Mouse (Mus musculus) heart, postnatal 25 days (tissue): ENCODE measurements around the gene Dnaaf3. TPM values are rescaled to one million over a fixed set of nuclear protein-coding genes. Genes with fewer than 3 reads are reported as not detected.

Source experiments
- DNase-seq: peaks from one replicate; pipeline ENCODE4 v3.0.0; 2022; ENCODE audit warnings: low spot score
- intact Hi-C: fragments of 180-260 bp; cut with DNase I; formaldehyde crosslinking; loops from one replicate; pipeline ENCODE4 v1.15.1; 2025
- total RNA-seq, 2 experiments: library from RNA; stranded (reverse); gene quantifications; 2 replicates each; pipeline ENCODE4 v1.2.3; 2021

Dnaaf3 gene
- total RNA-seq, 2 experiments from 2014 or later: 2.6 to 3.2 TPM

DNA sequence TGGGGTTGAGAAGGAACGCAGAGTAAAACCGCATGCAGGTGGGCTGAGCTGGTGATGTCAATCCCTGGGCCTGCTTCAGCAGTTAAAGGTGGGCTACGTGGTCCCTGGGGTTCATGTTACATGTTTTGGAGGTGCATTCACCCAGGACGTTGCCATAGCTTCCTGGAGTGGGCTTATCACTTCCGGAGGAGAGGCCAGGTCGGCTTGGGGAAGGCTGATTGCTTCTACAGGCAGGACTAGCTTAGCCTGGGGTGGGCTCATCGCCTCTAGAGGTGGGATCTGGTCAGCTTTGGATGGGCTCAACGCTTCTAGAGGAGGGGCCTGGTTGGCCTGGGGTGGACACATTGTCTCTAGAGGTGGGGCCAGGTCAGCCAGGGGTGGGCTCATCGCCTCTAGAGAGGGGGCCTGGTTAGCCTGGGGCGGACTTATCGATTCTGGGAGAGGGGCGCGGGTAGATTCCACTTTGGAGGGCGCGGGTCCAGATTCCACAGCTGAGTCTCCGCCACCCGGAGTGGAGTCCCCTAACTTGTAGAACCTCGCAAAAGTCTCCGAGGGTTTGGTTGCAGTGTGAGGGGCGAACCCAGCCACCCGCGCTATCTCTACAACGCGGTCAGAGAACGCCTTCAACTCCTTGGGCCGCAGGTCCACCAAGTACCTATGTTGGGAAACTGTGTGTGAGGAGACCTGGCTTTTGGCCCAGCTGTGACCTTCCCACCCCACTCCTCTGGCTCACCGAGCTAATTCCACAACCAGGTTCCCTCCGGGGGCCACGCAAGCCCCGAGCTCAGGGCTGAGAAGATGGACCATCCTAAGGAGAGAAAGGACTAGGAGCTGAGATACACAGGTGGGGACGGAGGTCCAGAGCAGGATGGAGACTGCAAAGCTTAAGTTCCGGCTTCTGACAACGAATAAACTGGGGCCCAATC is 8.8 kb downstream of the Dnaaf3 start:
- intact Hi-C loops: loop anchor here (2.0 kb wide), 2 partner anchors 43 to 93 kb away; no protein-coding TSS in a partner anchor
- no peak for DNase-seq

- intact Hi-C loops: no loop called here
- no peak for DNase-seq
Measured at GRCm38 (mm10) chr7:4522292-4522691, 10.0 kb downstream of the Dnaaf3 start.

DNA sequence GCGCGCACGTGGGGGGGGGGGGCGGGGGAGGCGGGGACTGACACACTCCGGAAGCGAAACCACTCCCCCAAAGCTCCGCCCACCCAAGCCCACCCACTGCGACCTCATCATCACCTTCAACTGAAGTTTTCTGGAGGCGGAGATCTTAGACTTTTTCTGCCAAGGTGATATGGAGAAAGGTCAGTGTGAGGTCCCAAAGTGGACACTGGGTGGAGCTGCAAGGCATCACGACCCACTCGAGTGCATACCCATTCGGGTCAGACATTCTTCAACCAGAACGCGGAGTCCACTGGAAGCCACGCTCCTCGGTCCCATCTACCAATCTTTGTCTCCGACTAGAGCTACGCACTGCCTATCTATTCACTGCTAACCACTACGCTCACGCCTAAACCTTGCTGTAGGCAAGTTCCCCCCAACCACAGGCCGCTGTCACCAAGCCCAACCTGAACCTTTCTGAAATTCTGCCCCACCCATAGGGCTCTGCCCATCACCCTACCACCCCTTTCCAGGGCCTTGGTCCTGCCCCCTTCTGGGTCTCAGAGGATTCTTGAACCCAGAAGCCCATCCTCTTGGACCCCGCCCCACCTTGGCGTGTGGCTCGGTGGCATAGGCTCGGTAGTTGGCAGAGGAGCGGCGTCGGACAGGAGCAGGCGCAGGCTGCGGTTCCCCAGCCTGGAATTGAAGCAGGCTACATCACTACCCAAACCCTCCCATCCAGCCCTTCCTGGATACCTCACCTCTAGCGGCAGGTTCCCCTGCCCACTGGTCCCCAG is 10.8 kb downstream of the Dnaaf3 start:
- no peak for DNase-seq
- intact Hi-C loops: no loop called here

DNA sequence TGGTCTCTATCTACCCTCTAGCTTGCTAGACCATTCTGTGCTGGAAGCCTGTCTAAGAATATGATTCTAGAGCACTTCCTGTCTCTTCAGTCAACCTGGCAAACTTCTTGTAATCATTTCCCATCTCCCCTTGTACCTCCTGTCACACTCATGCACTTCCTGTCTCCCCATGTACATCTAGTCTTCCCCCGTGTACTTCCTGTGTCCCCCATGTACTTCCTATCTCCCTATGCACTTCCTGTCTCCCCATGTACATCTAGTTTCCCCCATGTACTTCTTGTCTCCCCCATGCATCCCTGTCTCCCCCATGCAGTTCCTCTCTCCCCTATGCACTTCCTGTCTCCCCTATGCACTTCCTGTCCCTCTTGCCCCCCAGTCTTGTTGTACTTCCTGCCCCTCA is 13.8 kb downstream of the Dnaaf3 start:
- DNase-seq: no peak
- intact Hi-C loops: no loop called here

DNA sequence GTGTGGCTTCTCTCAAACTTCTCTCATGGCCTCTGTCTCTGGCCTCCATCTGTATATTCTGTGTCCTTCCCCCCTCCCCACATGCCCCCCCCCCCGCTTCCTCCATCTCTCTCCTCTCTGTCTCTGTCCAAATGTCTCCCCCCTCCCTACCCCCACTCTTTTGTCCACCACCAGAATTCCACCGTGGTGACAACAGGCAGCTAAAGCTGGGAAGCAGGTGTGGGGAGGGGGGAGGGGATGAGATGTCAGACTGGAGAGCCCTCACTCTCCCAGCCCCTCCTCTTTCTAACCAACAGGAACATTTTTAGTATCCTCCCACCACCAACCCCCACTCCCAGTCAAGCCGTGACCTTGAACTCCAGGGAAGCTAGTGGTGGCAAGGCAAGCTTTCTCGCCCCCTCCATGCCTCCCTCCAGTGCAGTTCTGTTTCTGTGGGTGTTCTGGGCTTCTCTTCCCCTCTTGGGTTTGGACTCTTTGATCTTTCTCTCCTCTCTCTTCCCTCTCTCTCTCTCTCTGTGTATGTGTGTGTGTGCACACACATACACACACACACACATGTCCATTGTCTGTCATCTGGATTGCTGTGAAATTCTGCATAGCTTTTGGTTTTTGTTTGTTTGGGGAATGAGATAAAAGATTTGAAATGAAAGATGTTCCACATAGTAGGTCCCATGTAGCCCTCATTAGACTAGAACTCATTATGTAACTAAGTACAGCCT is 15.8 kb downstream of the Dnaaf3 start, which contains the start of gene Tnnt1:
TSS of gene Tnnt1 (minus strand) at position 51 of the 719 bp plus-strand sequence.
- intact Hi-C loops: no loop called here
- DNase-seq: no peak

DNA sequence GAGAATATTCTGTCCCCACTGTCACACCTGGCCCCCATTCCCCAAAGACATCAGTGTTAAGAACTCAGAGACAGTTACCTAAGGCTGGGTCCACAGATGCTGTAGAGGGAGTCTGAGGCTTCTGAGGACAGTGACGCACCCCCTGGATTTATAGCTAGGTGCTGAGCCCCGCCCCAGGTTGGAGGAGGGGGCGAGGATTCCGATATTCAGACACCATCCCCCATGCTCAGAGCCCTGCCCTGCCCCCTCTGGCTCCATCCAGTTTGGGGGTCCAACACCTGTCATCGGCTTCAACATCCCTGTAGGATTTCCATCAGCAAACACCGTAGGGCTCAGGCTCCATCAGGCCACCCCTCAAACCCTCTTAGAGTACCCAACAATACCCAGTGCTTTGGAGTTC is 16.4 kb downstream of the Dnaaf3 start:
- intact Hi-C loops: no loop called here
- DNase-seq: no peak

- no peak for DNase-seq
- intact Hi-C loops: no loop called here
Measured at GRCm38 (mm10) chr7:4513829-4514712, 18.2 kb downstream of the Dnaaf3 start.

DNA sequence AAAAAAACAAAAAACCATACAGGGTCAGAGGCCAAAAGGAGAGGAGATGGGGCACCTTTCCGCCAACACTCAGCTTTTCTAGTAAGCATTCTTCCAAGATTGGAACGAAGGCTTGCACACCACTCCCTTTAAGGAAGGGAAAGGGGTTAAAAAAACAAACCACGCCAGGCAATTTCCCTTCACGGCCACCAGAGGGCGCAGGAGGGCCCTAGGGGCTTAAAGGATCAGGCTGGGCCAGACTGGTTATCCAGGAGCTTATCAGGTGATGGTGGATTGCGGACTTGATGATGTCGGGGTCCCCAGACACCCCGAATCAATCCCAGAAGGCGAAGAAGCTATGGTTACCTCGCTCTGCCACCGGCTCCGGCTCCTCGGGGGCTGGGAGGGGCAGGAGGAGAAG is 19.0 kb downstream of the Dnaaf3 start:
- DNase-seq: no peak
- intact Hi-C loops: no loop called here

GRCm38 (mm10) chr7:4511489-4512224 is 20.6 kb downstream of the Dnaaf3 start:
- intact Hi-C loops: no loop called here
- DNase-seq: no peak

DNA sequence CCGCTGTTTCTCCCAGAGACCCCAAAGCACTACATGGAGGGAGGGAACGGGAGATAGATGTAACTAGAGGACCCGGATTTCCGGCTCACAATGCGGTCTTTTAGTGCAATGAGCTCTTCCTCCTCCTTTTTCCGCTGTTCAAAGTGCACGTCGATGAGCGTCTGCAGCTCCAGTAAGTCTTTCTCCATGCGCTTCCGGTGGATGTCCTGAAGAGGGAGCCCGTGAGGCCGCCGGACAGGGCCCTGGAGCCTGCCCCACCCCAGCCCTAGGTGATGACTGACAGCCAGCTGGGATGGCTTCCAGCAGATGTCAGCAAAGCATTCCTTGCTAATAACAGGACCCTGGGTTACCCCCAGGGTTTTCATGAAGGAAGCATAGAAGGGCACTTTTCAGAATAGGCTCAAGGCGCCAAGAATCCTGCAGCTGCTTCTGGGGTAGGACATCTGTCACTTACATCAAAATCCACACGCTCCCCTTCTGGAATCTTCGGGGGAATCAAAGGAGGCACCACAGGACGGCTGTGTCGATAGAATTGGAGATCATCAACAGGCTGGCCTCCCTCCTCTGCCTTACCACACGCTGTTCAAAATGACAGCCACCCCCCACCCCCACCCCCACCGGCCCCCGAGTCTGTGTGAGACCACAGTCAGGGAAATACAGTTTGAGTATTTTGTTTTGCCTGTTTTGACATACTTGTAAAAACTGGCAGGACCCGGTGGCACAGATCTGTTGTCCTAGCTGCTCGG is 22.2 kb downstream of the Dnaaf3 start:
- peak; percentile 71 for DNase-seq
- intact Hi-C loops: loop anchor here (10.0 kb wide), 1 partner anchor 375 kb away; the partner anchor contains the start of gene Leng8

GRCm38 (mm10) chr7:4508739-4509116 is 23.5 kb downstream of the Dnaaf3 start:
- no peak for DNase-seq
- intact Hi-C loops: loop anchor here (10.0 kb wide), 1 partner anchor 374 kb away; the partner anchor contains the start of gene Leng8

DNA sequence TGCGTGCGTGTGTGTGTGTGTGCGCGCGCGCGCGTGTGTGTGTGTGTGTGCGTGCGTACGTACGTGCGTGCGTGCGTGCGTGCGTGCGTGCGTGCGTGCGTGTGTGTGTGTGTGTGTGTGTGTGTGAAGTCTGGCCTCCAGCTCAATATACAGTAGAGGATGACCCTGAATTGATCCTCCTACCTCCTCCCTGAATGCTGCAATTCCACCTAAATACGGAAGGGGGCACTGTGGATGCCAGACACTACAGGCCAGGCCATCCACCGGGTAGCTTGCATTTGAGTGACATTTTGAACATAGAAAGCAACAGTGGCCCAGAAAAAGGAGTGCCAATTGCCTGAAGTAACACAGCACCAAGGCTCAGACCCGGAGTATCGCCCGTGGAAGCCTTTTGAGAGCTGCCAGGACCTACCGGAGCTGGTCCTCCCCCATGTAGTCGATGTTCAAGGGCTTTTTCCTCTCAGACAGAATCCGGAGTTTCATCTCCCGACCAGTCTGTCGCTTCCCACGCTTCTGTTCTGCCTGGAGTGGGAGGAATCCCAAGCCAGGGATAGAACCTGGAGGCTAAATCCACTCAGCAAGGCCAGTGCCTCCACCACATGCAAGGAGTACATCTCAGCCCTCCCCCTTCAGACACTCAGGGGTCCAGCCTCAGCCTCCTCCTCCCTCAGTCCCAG is 24.1 kb downstream of the Dnaaf3 start:
- no peak for DNase-seq
- intact Hi-C loops: loop anchor here (10.0 kb wide), 1 partner anchor 373 kb away; the partner anchor contains the start of gene Leng8

- intact Hi-C loops: loop anchor here (10.0 kb wide), 1 partner anchor 372 kb away; the partner anchor contains the start of gene Leng8
Measured at GRCm38 (mm10) chr7:4507220-4507619, 25.0 kb downstream of the Dnaaf3 start.

DNA sequence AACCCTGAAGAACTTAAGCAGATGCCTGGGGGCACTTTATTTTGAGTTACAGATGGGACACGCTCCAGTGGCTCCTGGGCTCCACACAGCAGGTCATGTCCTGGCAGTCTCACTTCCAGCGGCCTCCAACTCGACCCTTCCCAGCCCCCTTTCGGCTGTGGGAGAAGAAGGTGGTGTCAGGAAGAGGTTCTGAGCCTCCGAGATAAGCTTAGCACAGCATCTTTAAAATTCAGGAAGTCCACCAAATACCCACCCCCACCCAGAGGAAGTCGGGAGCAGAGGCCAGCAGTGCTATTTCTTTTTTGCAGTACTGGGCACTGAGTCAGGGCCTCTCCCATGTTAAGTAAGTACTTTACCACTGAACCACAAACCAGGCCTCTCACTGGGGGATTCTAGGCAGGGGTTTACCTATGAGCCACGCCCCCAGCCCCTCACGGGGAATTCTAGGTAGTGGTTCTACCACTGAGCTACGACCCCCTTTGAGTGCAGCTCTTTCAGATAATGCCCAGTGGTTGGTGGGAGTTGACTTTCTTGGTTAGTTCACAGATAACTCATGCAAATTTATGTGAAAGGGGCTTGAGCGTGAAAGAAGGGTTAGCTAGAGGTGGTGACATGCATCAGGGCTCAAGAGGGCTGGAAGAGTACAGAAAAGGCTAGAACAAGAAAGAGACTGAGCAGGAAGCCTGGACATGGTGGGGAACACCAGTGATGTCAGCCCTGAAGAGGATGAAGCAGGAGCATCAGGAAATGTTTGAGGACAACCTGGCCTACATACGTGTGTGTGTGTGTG is 27.4 kb downstream of the Dnaaf3 start:
- DNase-seq: no peak
- intact Hi-C loops: loop anchor here (10.0 kb wide), 1 partner anchor 370 kb away; the partner anchor contains the start of gene Leng8

More at GRCm38 (mm10) chr7:4507220-4507619, 25.0 kb downstream of the Dnaaf3 start:
- no peak for DNase-seq

DNA sequence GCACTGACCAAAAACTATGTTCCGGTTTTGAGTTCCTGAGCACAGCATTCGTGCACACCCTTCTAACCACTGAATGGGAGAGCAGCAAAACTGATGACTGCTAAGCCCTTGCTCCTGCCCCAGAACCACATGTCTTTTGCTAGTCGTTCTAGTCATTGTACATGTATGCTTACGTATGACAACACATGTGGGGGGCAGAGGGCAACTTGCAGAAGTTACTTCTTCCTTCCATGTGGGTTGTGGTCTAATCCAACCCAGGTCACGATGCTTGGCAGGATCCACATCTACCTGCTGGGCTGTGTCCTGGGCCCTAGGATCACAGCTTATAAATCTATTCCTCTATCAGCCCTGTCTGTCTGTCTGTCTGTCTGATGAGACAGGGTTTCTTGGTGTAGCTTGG is 28.4 kb downstream of the Dnaaf3 start:
- DNase-seq: no peak
- intact Hi-C loops: loop anchor here (10.0 kb wide), 1 partner anchor 369 kb away; the partner anchor contains the start of gene Leng8

GRCm38 (mm10) chr7:4503100-4503499 is 29.2 kb downstream of the Dnaaf3 start:
- intact Hi-C loops: loop anchor here (10.0 kb wide), 1 partner anchor 368 kb away; the partner anchor contains the start of gene Leng8
- DNase-seq: no peak
